Mouse (Mus musculus) limb, embryonic 12.5 days (tissue): ENCODE measurements around the gene Sfi1. TPM values are rescaled to one million over a fixed set of nuclear protein-coding genes. Genes with fewer than 3 reads are reported as not detected.
"Not testable (repeated sequence)": the region's sequence is repeated elsewhere in the genome, so short reads cannot be mapped to it uniquely, and the experiment has no call there.

ENCODE experiments used
- ATAC-seq: fragments of 200-750 bp; cut with Nextera tagmentation; 2 replicates; pipeline ENCODE4 v1.8.0; 2017; ENCODE audit warnings: low read depth, moderate TSS enrichment; ENCODE audit not compliant: insufficient number of reproducible peaks, insufficient read depth, low FRiP score, low TSS enrichment
- H3K27ac ChIP-seq: fragments of 300-500 bp; sonication (generic); 2 replicates; pipeline ENCODE4 v1.5.1; 2016; ENCODE audit warnings: mild to moderate bottlenecking, moderate library complexity
- H3K27me3 ChIP-seq: fragments of 300-500 bp; sonication (generic); 2 replicates; pipeline ENCODE4 v1.6.1; 2016; ENCODE audit warnings: mild to moderate bottlenecking, moderate library complexity
- H3K36me3 ChIP-seq: fragments of 300-500 bp; sonication (generic); 2 replicates; pipeline ENCODE4 v1.6.1; 2016; ENCODE audit warnings: mild to moderate bottlenecking, moderate library complexity
- H3K4me1 ChIP-seq: fragments of 300-500 bp; sonication (generic); replicated peaks from 2 replicates; pipeline ENCODE4 v1.6.1; 2016
- H3K4me2 ChIP-seq: fragments of 300-500 bp; sonication (generic); 2 replicates; pipeline ENCODE4 v1.6.1; 2016; ENCODE audit warnings: mild to moderate bottlenecking, moderate library complexity
- H3K4me3 ChIP-seq: fragments of 300-500 bp; sonication (generic); replicated peaks from 2 replicates; pipeline ENCODE4 v1.5.1; 2016; ENCODE audit warnings: mild to moderate bottlenecking
- H3K9ac ChIP-seq: fragments of 300-500 bp; sonication (generic); replicated peaks from 2 replicates; pipeline ENCODE4 v1.6.1; 2016; ENCODE audit warnings: mild to moderate bottlenecking, moderate library complexity
- H3K9me3 ChIP-seq: fragments of 300-500 bp; sonication (generic); 2 replicates; pipeline ENCODE4 v1.6.1; 2016; ENCODE audit warnings: mild to moderate bottlenecking, moderate library complexity
- WGBS: fragments of 180-500 bp; shearing (Covaris S2); methylation state at CpG from one replicate; pipeline ENCODE4 v1.1.7; 2016; 5-methylcytosine and 5-hydroxymethylcytosine counted together
- polyA plus RNA-seq: library from polyadenylated mRNA; unstranded; fragments of >200 nt; fragmentation: Nextera tagmentation; extraction: Ambion mirVana; gene quantifications from 2 replicates; pipeline ENCODE4 v1.2.1, GENCODE M21; 2016

Sfi1 gene
- polyA plus RNA-seq, 1 experiment from 2014 or later, result 18.9 TPM

GRCm38 (mm10) chr11:3202231-3202701 is 9.0 kb upstream of the Sfi1 start, which contains the start of gene Eif4enif1:
Gene Eif4enif1 (plus strand): TSS chr11:3202392.
- H3K4me2 ChIP-seq, result peak within 1 kb of the TSS; percentile 39
- peak within 1 kb of the TSS; percentile 44 for H3K9ac ChIP-seq
- peak within 1 kb of the TSS; percentile 24; the same call in 1 of the 2 replicates for H3K27ac ChIP-seq
- H3K9me3 ChIP-seq, result no peaks in the 10 kb centered on the region
- peaks cover 27% of the 10 kb centered on the region for H3K36me3 ChIP-seq
- 0 out of 2 replicates have a peak, but pooled peaks cover 5% of the 10 kb centered on the region for H3K4me1 ChIP-seq
- peak; percentile 44 for ATAC-seq
- no peaks in the 10 kb centered on the region for H3K27me3 ChIP-seq
- peak within 1 kb of the TSS; percentile 41 for H3K4me3 ChIP-seq
- under 1% methylated on average over 45 of the region's 57 CpGs for WGBS

- 9% methylated on average over 16 of the region's 16 CpGs for WGBS
- Histone ChIP-seq H3K36me3 (peaks cover 20% of the 10 kb centered on the region), H3K27ac (peak overlapping the region; percentile 24; the same call in 1 of the 2 replicates), H3K9ac (no peak overlapping the region), H3K4me2 (peak overlapping the region; percentile 30), H3K4me3 (peak overlapping the region; percentile 41), H3K9me3 (no peaks in the 10 kb centered on the region), H3K27me3 (no peaks in the 10 kb centered on the region), H3K4me1 (0 out of 2 replicates have a peak, but pooled peaks cover 5% of the 10 kb centered on the region)
- no peak for ATAC-seq
Measured at GRCm38 (mm10) chr11:3201326-3202230, 8.3 kb upstream of the Sfi1 start.

- H3K27ac ChIP-seq, H3K9me3 ChIP-seq, H3K4me1 ChIP-seq, H3K27me3 ChIP-seq, ATAC-seq, H3K4me3 ChIP-seq, H3K4me2 ChIP-seq, H3K9ac ChIP-seq: not testable (repeated sequence)
- peaks cover 11% of the 10 kb centered on the region for H3K36me3 ChIP-seq
- 97% methylated on average over 5 of the region's 7 CpGs for WGBS
Measured at GRCm38 (mm10) chr11:3200636-3201035, 7.4 kb upstream of the Sfi1 start.

GRCm38 (mm10) chr11:3182707-3183106 is 10.6 kb downstream of the Sfi1 start:
- H3K27me3 ChIP-seq, ATAC-seq, H3K4me2 ChIP-seq, H3K4me3 ChIP-seq, H3K36me3 ChIP-seq, H3K9ac ChIP-seq, H3K27ac ChIP-seq, H3K4me1 ChIP-seq: not testable (repeated sequence)
- peaks cover 12% of the 10 kb centered on the region for H3K9me3 ChIP-seq
- 88% methylated on average over 1 of the region's 1 CpGs for WGBS

- not testable (repeated sequence) for H3K4me2 ChIP-seq, ATAC-seq, H3K27me3 ChIP-seq, H3K4me3 ChIP-seq, H3K36me3 ChIP-seq, H3K9ac ChIP-seq, H3K27ac ChIP-seq, H3K4me1 ChIP-seq
- WGBS, result 65% methylated on average over 1 of the region's 1 CpGs
- H3K9me3 ChIP-seq, result peaks cover 12% of the 10 kb centered on the region
Measured at GRCm38 (mm10) chr11:3181971-3182370, 11.3 kb downstream of the Sfi1 start.

- WGBS, result 56% methylated on average over 4 of the region's 4 CpGs
- not testable (repeated sequence) for ATAC-seq, H3K27me3 ChIP-seq, H3K4me3 ChIP-seq, H3K4me2 ChIP-seq, H3K27ac ChIP-seq, H3K4me1 ChIP-seq, H3K9ac ChIP-seq, H3K36me3 ChIP-seq
- H3K9me3 ChIP-seq, result peaks cover 12% of the 10 kb centered on the region
Measured at GRCm38 (mm10) chr11:3181250-3181649, 12.0 kb downstream of the Sfi1 start.

GRCm38 (mm10) chr11:3180510-3181160 is 12.6 kb downstream of the Sfi1 start:
- not testable (repeated sequence) for H3K27me3 ChIP-seq, H3K4me1 ChIP-seq, H3K4me3 ChIP-seq, ATAC-seq, H3K36me3 ChIP-seq, H3K4me2 ChIP-seq, H3K27ac ChIP-seq, H3K9ac ChIP-seq
- H3K9me3 ChIP-seq, result peaks cover 12% of the 10 kb centered on the region
- WGBS, result 75% methylated on average over 6 of the region's 6 CpGs

GRCm38 (mm10) chr11:3179726-3180092 is 13.6 kb downstream of the Sfi1 start:
- H3K27ac ChIP-seq, ATAC-seq, H3K9ac ChIP-seq, H3K36me3 ChIP-seq, H3K27me3 ChIP-seq, H3K4me1 ChIP-seq, H3K4me2 ChIP-seq, H3K4me3 ChIP-seq: not testable (repeated sequence)
- H3K9me3 ChIP-seq, result peaks cover 12% of the 10 kb centered on the region
- WGBS, result 78% methylated on average over 7 of the region's 7 CpGs

- not testable (repeated sequence) for H3K9ac ChIP-seq, H3K4me3 ChIP-seq, H3K4me2 ChIP-seq, ATAC-seq, H3K27ac ChIP-seq, H3K4me1 ChIP-seq, H3K27me3 ChIP-seq, H3K36me3 ChIP-seq
- H3K9me3 ChIP-seq, result peaks cover 12% of the 10 kb centered on the region
- 86% methylated on average over 6 of the region's 6 CpGs for WGBS
Measured at GRCm38 (mm10) chr11:3178968-3179725, 14.1 kb downstream of the Sfi1 start.

- not testable (repeated sequence) for H3K4me3 ChIP-seq, H3K4me2 ChIP-seq, H3K9ac ChIP-seq, H3K27me3 ChIP-seq, H3K4me1 ChIP-seq, H3K27ac ChIP-seq, H3K36me3 ChIP-seq
- 84% methylated on average over 11 of the region's 11 CpGs for WGBS
- peaks cover 15% of the 10 kb centered on the region for H3K9me3 ChIP-seq
- peak; percentile 48 for ATAC-seq
Measured at GRCm38 (mm10) chr11:3173425-3174318, 19.6 kb downstream of the Sfi1 start.
